8 mouse cellular contexts compared by ENCODE assay signal in the genomic region with DNA sequence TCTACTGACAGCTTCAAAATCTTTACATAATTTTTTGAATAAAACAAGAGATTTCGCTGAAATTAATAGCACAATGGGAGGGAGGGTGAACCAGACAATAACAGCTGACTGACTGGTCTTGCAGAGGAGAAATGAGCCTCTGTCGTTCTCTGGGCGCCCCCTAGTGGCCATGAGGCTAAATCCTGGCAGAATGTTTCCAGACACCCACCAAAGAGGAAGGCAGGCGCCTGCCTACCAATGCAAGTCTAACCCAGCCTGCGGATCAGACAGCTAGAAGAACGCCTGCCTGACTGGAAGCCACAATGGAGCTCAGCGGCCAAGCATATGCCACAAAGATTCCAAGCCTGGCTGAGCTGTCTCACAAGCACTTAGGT. TPM values are rescaled to one million over a fixed set of nuclear protein-coding genes. Genes with fewer than 3 reads are reported as not detected.
DNase-seq lines count a peak whose midpoint lies in the region; ATAC-seq and TF ChIP-seq lines count a peak whose summit lies in the region.

No protein-coding gene starts in this region.

- ATAC-seq in forebrain, postnatal 0 days = peak; percentile 72
- ATAC-seq in lung, embryonic 14.5 days (ENCODE audit: insufficient read depth) = peak; percentile 12; the same call in 1 of the 2 replicates

- peak; percentile 88 for DNase-seq in ES-CJ7 (ENCODE audit: low read depth, low spot score)
- DNase-seq in cerebellum, adult 11 months = peak; percentile 99
- peak; percentile 98 for DNase-seq in forebrain, postnatal 0 days
- DNase-seq in heart, postnatal 4 days = peak; percentile 99
- peak; percentile 98 to 100 for DNase-seq in layer of hippocampus, adult 2 months (ENCODE audit: low spot score in 2 of 2)
- DNase-seq in lung, embryonic 14.5 days = peak; percentile 99
- peak; percentile 71 to 74 for DNase-seq in thymus, adult 18-20 months

- TF ChIP-seq POLR2A in olfactory bulb, adult 2 months (IDR thresholded peaks at IDR 0.05; ENCODE audit: insufficient read depth, low read depth, low read length) = no peak

- H3K9ac ChIP-seq in forebrain, postnatal 0 days = peak overlapping the region; percentile 98
- peak overlapping the region; percentile 98 for H3K9ac ChIP-seq in lung, embryonic 14.5 days

- WGBS in forebrain, postnatal 0 days = 3% methylated on average over 7 of the region's 7 CpGs
- 0% methylated on average over 7 of the region's 7 CpGs for WGBS in lung, embryonic 14.5 days
- WGBS in olfactory bulb, adult 2 months = 0% methylated on average over 7 of the region's 7 CpGs

- peak; percentile 98 for TF ChIP-seq CTCF in forebrain, postnatal 0 days (IDR thresholded peaks at IDR 0.05; ENCODE audit: low read depth)
- peak; percentile 98 for TF ChIP-seq CTCF in layer of hippocampus, adult 2 months (conservative IDR thresholded peaks at IDR 0.05)
- TF ChIP-seq CTCF in lung, embryonic 14.5 days (IDR thresholded peaks at IDR 0.05; ENCODE audit: low read depth) = peak; percentile 97
- TF ChIP-seq CTCF in olfactory bulb, adult 2 months (IDR thresholded peaks at IDR 0.05; ENCODE audit: insufficient read depth, low read depth, low read length) = peak; percentile 78

- peaks cover 3% of the 10 kb centered on the region for H3K36me3 ChIP-seq in forebrain, postnatal 0 days (ENCODE audit: insufficient read depth)
- no peaks in the 10 kb centered on the region for H3K36me3 ChIP-seq in lung, embryonic 14.5 days (ENCODE audit: insufficient read depth)

- H3K27ac ChIP-seq in forebrain, postnatal 0 days (ENCODE audit: low read depth, low read length) = peak overlapping the region; percentile 98
- peak overlapping the region; percentile 100 for H3K27ac ChIP-seq in layer of hippocampus, adult 2 months
- H3K27ac ChIP-seq in lung, embryonic 14.5 days (ENCODE audit: low read depth) = peak overlapping the region; percentile 36; the same call in 1 of the 2 replicates
- peak overlapping the region; percentile 23; the same call in 1 of the 2 replicates for H3K27ac ChIP-seq in olfactory bulb, adult 2 months (ENCODE audit: insufficient read depth, low read depth, low read length)

- no peaks in the 10 kb centered on the region for H3K9me3 ChIP-seq in forebrain, postnatal 0 days (ENCODE audit: low read length)
- H3K9me3 ChIP-seq in lung, embryonic 14.5 days (ENCODE audit: low read depth, low read length) = no peaks in the 10 kb centered on the region

- peak overlapping the region; percentile 82 for H3K4me3 ChIP-seq in forebrain, postnatal 0 days (ENCODE audit: low read depth, low read length)
- peak overlapping the region; percentile 78 for H3K4me3 ChIP-seq in layer of hippocampus, adult 2 months
- H3K4me3 ChIP-seq in lung, embryonic 14.5 days (ENCODE audit: low read depth, low read length) = peak overlapping the region; percentile 70
- peak overlapping the region; percentile 54 for H3K4me3 ChIP-seq in olfactory bulb, adult 2 months (ENCODE audit: insufficient read depth, low read depth, low read length)

- H3K4me1 ChIP-seq in forebrain, postnatal 0 days (ENCODE audit: insufficient read depth) = peaks cover 17% of the 10 kb centered on the region
- peaks cover 29% of the 10 kb centered on the region for H3K4me1 ChIP-seq in lung, embryonic 14.5 days (ENCODE audit: insufficient read depth)
- peaks cover 38% of the 10 kb centered on the region for H3K4me1 ChIP-seq in olfactory bulb, adult 2 months (ENCODE audit: control insufficient read depth, insufficient read depth, low read length)

- H3K4me2 ChIP-seq in forebrain, postnatal 0 days (ENCODE audit: low read depth) = peak overlapping the region; percentile 90
- peak overlapping the region; percentile 72 for H3K4me2 ChIP-seq in lung, embryonic 14.5 days

- no peaks in the 10 kb centered on the region for H3K27me3 ChIP-seq in forebrain, postnatal 0 days (ENCODE audit: insufficient read depth, low read length)
- peaks cover 3% of the 10 kb centered on the region; the same call in 1 of the 2 replicates for H3K27me3 ChIP-seq in lung, embryonic 14.5 days (ENCODE audit: insufficient read depth, low read length)

RNA-seq across cellular contexts. Expression of gene Nuak1, which starts 2.4 kb away (rescaled TPM):
- 25.9 and 28.7 TPM in 2 replicates for total RNA-seq in forebrain, postnatal 0 days (2014; rRNA removed)
- polyA plus RNA-seq in forebrain, postnatal 0 days (2015; fragmentation: Nextera tagmentation; extraction: Ambion mirVana) = 3.7 and 4.0 TPM in 2 replicates
- 10 to 100 TPM; 39.5 to 45.8 TPM for total RNA-seq in heart, postnatal 4 days (2021)
- total RNA-seq in layer of hippocampus, adult 2 months (2021) = 10 to 100 TPM; 47.9 to 51.4 TPM
- polyA plus RNA-seq in lung, embryonic 14.5 days (2014; fragmentation: Nextera tagmentation; extraction: Ambion mirVana) = 1.5 and 1.8 TPM in 2 replicates
- not detected in 2 replicates for polyA plus RNA-seq in olfactory bulb, adult 2 months (2012; ENCODE audit: insufficient read depth, insufficient read length, low replicate concordance, missing spikeins)

Comparison
In these comparisons a context has a peak if more than half of its experiments do, and no peak if none do; other contexts are left out.
1. Peak in every context shown above with its lines: DNase-seq, ATAC-seq, H3K4me3 ChIP-seq and H3K27ac ChIP-seq.
2. H3K27ac ChIP-seq: peak in every context shown above with its lines; median percentile 100 in layer of hippocampus, adult 2 months; 98 in forebrain, postnatal 0 days; 36 in lung, embryonic 14.5 days; 23 in olfactory bulb, adult 2 months.